Mouse (Mus musculus) spleen, adult 2 months (tissue): ENCODE data around the gene Prkar2a.

Experiments
- CTCF ChIP-seq: fragments of 200-500 bp; IDR thresholded peaks from 2 replicates; pipeline ENCODE4 v1.5.1; 2011; ENCODE audit warnings: mild to moderate bottlenecking, inconsistent platforms; ENCODE audit not compliant: insufficient read depth, insufficient read length, insufficient replicate concordance; ENCODE audit errors: extremely low read depth
- POLR2A ChIP-seq: fragments of 200-500 bp; IDR thresholded peaks from 2 replicates; pipeline ENCODE4 v1.6.1; 2011; ENCODE audit warnings: low read depth, low read length, inconsistent platforms

GRCm38 (mm10) chr9:108654566-108655464, 34.3 kb upstream of the Prkar2a start:
- TF ChIP-seq CTCF (no peak), POLR2A (no peak)
